Mouse (Mus musculus) embryonic fibroblast, embryonic 13.5 days (primary cell): Measurements from ENCODE around the gene Sfxn3.

Experiments
- CTCF ChIP-seq: IDR thresholded peaks from 2 replicates; pipeline ENCODE4 v1.5.1; 2011; ENCODE audit warnings: mild to moderate bottlenecking, control low read depth, low read length, moderate library complexity, borderline replicate concordance; ENCODE audit not compliant: insufficient read depth
- POLR2A ChIP-seq: IDR thresholded peaks from 2 replicates; pipeline ENCODE4 v1.6.1; 2011; ENCODE audit warnings: low read depth, mild to moderate bottlenecking, control low read depth, low read length, moderate library complexity

DNA sequence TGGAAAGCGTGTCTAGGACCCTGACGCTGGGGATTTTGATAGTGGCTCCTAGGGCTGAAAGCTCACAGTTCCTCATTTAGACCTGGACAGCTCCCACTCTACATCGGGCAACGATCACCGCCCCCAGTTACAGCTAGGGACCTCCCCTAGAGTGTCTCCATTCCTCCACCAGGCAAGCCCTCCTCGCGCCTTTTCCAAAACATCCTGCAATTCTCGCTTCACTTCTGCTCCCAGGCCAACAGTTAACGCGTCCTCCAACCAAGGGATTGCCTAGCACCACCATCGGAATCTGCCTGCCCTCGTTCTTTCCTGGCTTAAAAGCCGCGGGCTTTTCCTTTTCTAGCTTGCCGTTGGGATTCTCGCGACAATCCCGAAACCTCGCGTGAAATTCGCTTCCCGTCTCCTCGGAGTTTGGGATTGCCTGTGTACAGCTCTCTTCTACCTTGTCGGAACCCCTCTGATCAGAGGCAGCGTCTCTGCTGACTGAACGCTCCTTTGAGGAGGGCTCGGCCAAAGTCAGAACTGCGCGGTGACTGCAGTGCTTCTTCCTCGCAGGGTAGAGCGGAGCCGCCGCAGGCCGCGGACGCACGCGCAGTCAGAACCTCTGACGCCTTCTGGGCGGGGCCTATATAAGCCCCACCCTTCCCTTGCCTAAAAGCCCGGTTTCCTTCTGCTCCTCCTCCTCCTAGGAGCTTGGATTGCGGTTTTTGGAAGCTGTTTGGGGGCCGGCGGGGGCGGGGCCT lies 27.4 kb downstream of the Sfxn3 start, which contains the start of gene Kazald1:
- TF ChIP-seq CTCF: no peak
- peak; percentile 96 for TF ChIP-seq POLR2A
